Mouse (Mus musculus) cortical plate, adult 2 months (tissue): ENCODE measurements around the gene Prpf3. TPM values are rescaled to one million over a fixed set of nuclear protein-coding genes. Genes with fewer than 3 reads are reported as not detected.
"Not testable (repeated sequence)": the region's sequence is repeated elsewhere in the genome, so short reads cannot be mapped to it uniquely, and the experiment has no call there.

Experiments used
- H3K27ac ChIP-seq: fragments of 200-500 bp; 2 replicates; pipeline ENCODE4 v1.5.1; 2012; ENCODE audit warnings: low read length, control low read depth, inconsistent platforms; ENCODE audit not compliant: insufficient read depth
- H3K4me1 ChIP-seq: fragments of 200-500 bp; 2 replicates; pipeline ENCODE4 v1.6.1; 2011; ENCODE audit warnings: low read length; ENCODE audit not compliant: control insufficient read depth, insufficient read depth
- H3K4me3 ChIP-seq: fragments of 200-500 bp; 2 replicates; pipeline ENCODE4 v1.5.1; 2011; ENCODE audit warnings: mild to moderate bottlenecking, low read length, control low read depth; ENCODE audit not compliant: insufficient read depth
- CTCF ChIP-seq: fragments of 200-500 bp; IDR thresholded peaks from 2 replicates; pipeline ENCODE4 v1.5.1; 2011; ENCODE audit warnings: mild to moderate bottlenecking, control low read depth, low read length; ENCODE audit not compliant: insufficient read depth; ENCODE audit errors: extremely low read depth
- POLR2A ChIP-seq: fragments of 200-500 bp; IDR thresholded peaks from 2 replicates; pipeline ENCODE4 v1.6.1; 2011; ENCODE audit warnings: mild to moderate bottlenecking, low read length, control low read depth; ENCODE audit not compliant: insufficient read depth; ENCODE audit errors: extremely low read depth
- polyA plus RNA-seq: library from polyadenylated mRNA; depleted of rRNA; stranded (reverse); fragments of >200 nt; gene quantifications from 2 replicates; pipeline ENCODE4 v1.2.3, GENCODE M21; 2012

The Prpf3 gene
- polyA plus RNA-seq, 1 experiment, result 36.0 TPM

GRCm38 (mm10) chr3:95865050-95865449 is 9.4 kb upstream of the Prpf3 start:
- peak overlapping the region; percentile 95 for H3K27ac ChIP-seq
- H3K4me1 ChIP-seq, result peaks cover 4% of the 10 kb centered on the region
- H3K4me3 ChIP-seq, result no peak overlapping the region
- no peak for TF ChIP-seq CTCF
- TF ChIP-seq POLR2A, result no peak

DNA sequence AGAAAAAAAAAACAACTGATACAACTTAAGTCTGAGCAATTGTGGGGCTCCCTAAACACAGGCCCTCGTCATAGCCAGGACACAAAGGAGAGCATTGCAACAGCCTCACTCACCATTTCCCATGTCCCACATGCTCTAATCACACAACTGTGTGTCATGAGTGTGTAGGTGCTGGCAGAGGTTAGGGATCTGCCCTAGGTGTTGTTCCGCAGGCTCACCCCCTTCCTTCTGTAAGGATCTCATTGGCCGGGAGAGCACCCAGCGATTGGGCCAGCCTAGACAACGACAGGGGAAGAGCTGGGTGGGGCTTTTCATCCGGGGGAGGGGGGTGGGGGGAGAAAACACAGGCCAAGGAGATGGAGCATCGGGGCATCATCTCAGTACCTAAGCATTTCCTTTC is 7.9 kb upstream of the Prpf3 start:
- Histone ChIP-seq H3K4me3 (no peak overlapping the region), H3K4me1 (peaks cover 4% of the 10 kb centered on the region), H3K27ac (no peak overlapping the region)
- no peak for TF ChIP-seq POLR2A
- no peak for TF ChIP-seq CTCF

- Histone ChIP-seq H3K4me3 (no peak overlapping the region), H3K4me1 (peaks cover 4% of the 10 kb centered on the region), H3K27ac (no peak overlapping the region)
- TF ChIP-seq POLR2A, result no peak
- peak; percentile 54 for TF ChIP-seq CTCF
These were observed 6.1 kb upstream of the Prpf3 start for GRCm38 (mm10) chr3:95861796-95862195.

DNA sequence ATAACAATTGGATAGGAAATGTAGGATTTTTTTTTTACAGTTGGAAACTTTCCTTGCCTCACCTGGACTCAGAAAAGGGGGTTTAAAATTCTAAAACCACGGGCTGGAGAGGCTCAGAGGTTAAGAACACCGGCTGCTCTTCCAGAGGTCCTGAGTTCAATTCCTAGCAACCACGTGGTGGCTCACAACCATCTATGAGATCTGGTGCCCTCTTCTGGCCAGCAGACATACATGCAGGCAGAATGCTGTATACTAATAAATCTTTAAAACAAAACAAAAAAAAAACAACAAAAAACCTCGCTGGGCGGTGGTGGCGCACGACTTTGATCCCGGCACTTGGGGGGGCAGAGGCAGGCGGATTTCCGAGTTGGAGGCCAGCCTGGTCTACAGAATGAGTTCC is 5.5 kb upstream of the Prpf3 start:
- Histone ChIP-seq H3K4me1 (peaks cover 4% of the 10 kb centered on the region), H3K27ac (no peak overlapping the region), H3K4me3 (no peak overlapping the region)
- TF ChIP-seq POLR2A (no peak), CTCF (0 out of 2 replicates have a peak, but pooled peaks have one; percentile 8)

- Histone ChIP-seq H3K4me3 (no peak overlapping the region), H3K4me1 (peaks cover 1% of the 10 kb centered on the region), H3K27ac (no peak overlapping the region)
- TF ChIP-seq CTCF, result no peak; the same call in 1 of the 2 replicates
- TF ChIP-seq POLR2A, result no peak
These were observed 4.6 kb upstream of the Prpf3 start for GRCm38 (mm10) chr3:95860323-95860722.

- H3K4me3 ChIP-seq, H3K27ac ChIP-seq, H3K4me1 ChIP-seq: not testable (repeated sequence)
These were observed 2.6 kb upstream of the Prpf3 start for GRCm38 (mm10) chr3:95858278-95858677.

GRCm38 (mm10) chr3:95857050-95857449 is 1.4 kb upstream of the Prpf3 start:
- not testable (repeated sequence) for H3K4me3 ChIP-seq, H3K27ac ChIP-seq, H3K4me1 ChIP-seq

GRCm38 (mm10) chr3:95856115-95856514 is 430 bp upstream of the Prpf3 start:
- H3K4me3 ChIP-seq, result peak overlapping the region; percentile 83
- no peaks in the 10 kb centered on the region; the same call in 1 of the 2 replicates for H3K4me1 ChIP-seq
- peak overlapping the region; percentile 51; the same call in 1 of the 2 replicates for H3K27ac ChIP-seq
- no peak for TF ChIP-seq POLR2A
- no peak for TF ChIP-seq CTCF

DNA sequence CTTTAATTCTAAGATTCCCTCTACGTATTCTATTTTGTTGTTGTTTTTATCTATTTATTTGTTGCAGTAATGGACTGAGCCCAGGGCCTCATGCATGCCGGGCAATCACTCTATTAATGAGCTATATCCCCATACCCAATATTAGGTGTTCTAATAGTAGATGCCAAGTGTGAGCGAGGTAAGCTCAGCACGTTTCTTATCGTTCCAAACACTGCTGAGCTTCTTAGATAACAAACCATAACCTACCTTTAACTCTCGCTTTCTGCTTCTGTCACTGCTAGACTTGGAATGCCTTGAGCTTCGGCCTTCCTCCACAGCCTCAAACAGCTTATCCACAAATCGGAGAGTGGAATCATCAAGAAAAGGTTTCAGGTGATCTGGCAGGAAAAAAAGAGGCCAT is 4.4 kb downstream of the Prpf3 start:
- no peak for TF ChIP-seq CTCF
- no peak for TF ChIP-seq POLR2A
- Histone ChIP-seq H3K4me1 (no peaks in the 10 kb centered on the region; the same call in 1 of the 2 replicates), H3K4me3 (no peak overlapping the region), H3K27ac (no peak overlapping the region)

GRCm38 (mm10) chr3:95850611-95851010 is 5.1 kb downstream of the Prpf3 start:
- TF ChIP-seq CTCF, result no peak
- H3K4me3 ChIP-seq, result no peak overlapping the region
- H3K4me1 ChIP-seq, result no peaks in the 10 kb centered on the region; the same call in 1 of the 2 replicates
- H3K27ac ChIP-seq, result no peak overlapping the region
